Mouse (Mus musculus) forebrain, embryonic 16.5 days (tissue): ENCODE data around the gene 1110059E24Rik. TPM values are rescaled to one million over a fixed set of nuclear protein-coding genes. Genes with fewer than 3 reads are reported as not detected.
A peak's percentile ranks its signal among the peaks of the same experiment; 100 is the strongest.

Experiments used
- ATAC-seq: fragments of 200-750 bp; cut with Nextera tagmentation; 2 replicates; pipeline ENCODE4 v1.8.0; 2017; ENCODE audit warnings: mild to moderate bottlenecking, moderate library complexity
- H3K27ac ChIP-seq: fragments of 300-500 bp; sonication (generic); 2 replicates; pipeline ENCODE4 v1.5.1; 2014; ENCODE audit warnings: low read length, control low read depth
- H3K27me3 ChIP-seq: fragments of 300-500 bp; sonication (generic); replicated peaks from 2 replicates; pipeline ENCODE4 v1.6.1; 2014; ENCODE audit warnings: low read length; ENCODE audit not compliant: control insufficient read depth, insufficient read depth
- H3K36me3 ChIP-seq: fragments of 300-500 bp; sonication (generic); 2 replicates; pipeline ENCODE4 v1.6.1; 2014; ENCODE audit not compliant: control insufficient read depth, insufficient read depth
- H3K4me1 ChIP-seq: fragments of 300-500 bp; sonication (generic); replicated peaks from 2 replicates; pipeline ENCODE4 v1.6.1; 2014; ENCODE audit warnings: low read length; ENCODE audit not compliant: control insufficient read depth, insufficient read depth
- H3K4me2 ChIP-seq: fragments of 300-500 bp; sonication (generic); 2 replicates; pipeline ENCODE4 v1.6.1; 2014; ENCODE audit warnings: mild to moderate bottlenecking, low read length, control low read depth
- H3K4me3 ChIP-seq: fragments of 300-500 bp; sonication (generic); replicated peaks from 2 replicates; pipeline ENCODE4 v1.5.1; 2014; ENCODE audit warnings: mild to moderate bottlenecking, low read length, control low read depth
- H3K9ac ChIP-seq: fragments of 300-500 bp; sonication (generic); replicated peaks from 2 replicates; pipeline ENCODE4 v1.6.1; 2014; ENCODE audit warnings: low read depth, low read length, control low read depth
- H3K9me3 ChIP-seq: fragments of 300-500 bp; sonication (generic); 2 replicates; pipeline ENCODE4 v1.6.1; 2016; ENCODE audit warnings: low read length; ENCODE audit not compliant: control insufficient read depth
- WGBS: fragments of 180-500 bp; shearing (Covaris S2); extraction: QIAGEN DNeasy Blood & Tissue Kit; methylation state at CpG from one replicate; pipeline ENCODE4 v1.1.7; 2014; 5-methylcytosine and 5-hydroxymethylcytosine counted together
- polyA plus RNA-seq: library from polyadenylated mRNA; unstranded; fragments of >200 nt; fragmentation: Nextera tagmentation; extraction: Ambion mirVana; gene quantifications from 2 replicates; pipeline ENCODE4 v1.2.1, GENCODE M21; 2015

1110059E24Rik gene
- polyA plus RNA-seq, 1 experiment from 2014 or later: 58.3 TPM

DNA sequence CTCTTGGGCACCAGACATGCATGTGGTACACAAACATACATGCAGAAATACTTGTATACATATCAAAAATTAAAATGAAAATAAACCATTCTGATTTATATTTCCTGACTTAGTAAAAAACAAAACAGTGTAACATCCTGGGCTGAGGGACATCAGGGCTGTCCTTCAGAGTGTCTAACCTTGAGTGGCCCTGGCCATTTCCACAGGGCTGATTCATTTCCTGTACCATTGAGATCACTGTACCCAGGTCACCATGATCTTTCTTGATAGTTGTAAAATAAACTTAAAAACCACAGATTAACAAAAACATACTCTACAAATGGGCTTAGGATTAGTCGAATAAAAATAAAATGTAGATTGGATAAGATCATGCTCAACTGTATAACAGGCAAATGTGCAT lies 66.2 kb downstream of the 1110059E24Rik start:
- 94% methylated on average over 1 of the region's 1 CpGs for WGBS
- ATAC-seq: no peak
- H3K4me3 ChIP-seq: no peak overlapping the region
- no peaks in the 10 kb centered on the region for H3K36me3 ChIP-seq
- no peak overlapping the region for H3K9ac ChIP-seq
- H3K4me2 ChIP-seq: no peak overlapping the region
- no peak overlapping the region for H3K27ac ChIP-seq
- no peaks in the 10 kb centered on the region for H3K9me3 ChIP-seq
- no peaks in the 10 kb centered on the region for H3K27me3 ChIP-seq
- H3K4me1 ChIP-seq: no peaks in the 10 kb centered on the region

- Histone ChIP-seq H3K9me3 (no peaks in the 10 kb centered on the region), H3K4me3 (no peak overlapping the region), H3K4me1 (no peaks in the 10 kb centered on the region), H3K27me3 (no peaks in the 10 kb centered on the region), H3K36me3 (no peaks in the 10 kb centered on the region), H3K9ac (no peak overlapping the region), H3K4me2 (no peak overlapping the region), H3K27ac (no peak overlapping the region)
- 88% methylated on average over 2 of the region's 2 CpGs for WGBS
- no peak for ATAC-seq
Measured at GRCm38 (mm10) chr19:21585868-21586267, 66.9 kb downstream of the 1110059E24Rik start.

- H3K4me2 ChIP-seq: no peak overlapping the region
- no peak overlapping the region for H3K4me3 ChIP-seq
- H3K27me3 ChIP-seq: no peaks in the 10 kb centered on the region
- no peaks in the 10 kb centered on the region for H3K4me1 ChIP-seq
- ATAC-seq: no peak
- no peaks in the 10 kb centered on the region for H3K9me3 ChIP-seq
- no peak overlapping the region for H3K27ac ChIP-seq
- 86% methylated on average over 5 of the region's 5 CpGs for WGBS
- no peaks in the 10 kb centered on the region for H3K36me3 ChIP-seq
- no peak overlapping the region for H3K9ac ChIP-seq
Measured at GRCm38 (mm10) chr19:21583986-21584385, 68.8 kb downstream of the 1110059E24Rik start.

DNA sequence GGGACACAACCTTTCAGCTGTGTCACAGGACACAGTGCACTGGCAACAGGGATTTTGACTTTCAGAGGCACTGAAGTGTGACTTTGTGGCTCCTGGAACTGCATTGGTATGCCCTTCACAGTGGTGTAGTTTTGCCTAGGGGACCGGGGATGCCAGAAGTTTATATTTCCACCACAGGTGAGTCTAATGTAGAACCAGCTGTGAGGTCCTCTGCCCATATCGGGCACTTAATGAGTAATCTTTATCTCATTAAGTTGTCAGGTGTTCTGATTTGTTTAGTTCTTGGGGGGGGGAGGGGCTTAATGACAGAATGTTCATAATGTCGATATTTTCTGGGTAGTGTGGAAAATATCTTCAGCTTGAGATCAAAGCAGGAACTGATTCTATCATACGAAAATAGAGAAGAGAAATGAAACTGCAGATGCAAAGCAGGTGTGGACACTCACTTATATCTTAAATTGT lies 69.2 kb downstream of the 1110059E24Rik start:
- Histone ChIP-seq H3K27me3 (no peaks in the 10 kb centered on the region), H3K4me3 (no peak overlapping the region), H3K4me1 (no peaks in the 10 kb centered on the region), H3K9me3 (no peaks in the 10 kb centered on the region), H3K36me3 (no peaks in the 10 kb centered on the region), H3K27ac (no peak overlapping the region), H3K9ac (no peak overlapping the region), H3K4me2 (no peak overlapping the region)
- 96% methylated on average over 4 of the region's 4 CpGs for WGBS
- ATAC-seq: no peak

DNA sequence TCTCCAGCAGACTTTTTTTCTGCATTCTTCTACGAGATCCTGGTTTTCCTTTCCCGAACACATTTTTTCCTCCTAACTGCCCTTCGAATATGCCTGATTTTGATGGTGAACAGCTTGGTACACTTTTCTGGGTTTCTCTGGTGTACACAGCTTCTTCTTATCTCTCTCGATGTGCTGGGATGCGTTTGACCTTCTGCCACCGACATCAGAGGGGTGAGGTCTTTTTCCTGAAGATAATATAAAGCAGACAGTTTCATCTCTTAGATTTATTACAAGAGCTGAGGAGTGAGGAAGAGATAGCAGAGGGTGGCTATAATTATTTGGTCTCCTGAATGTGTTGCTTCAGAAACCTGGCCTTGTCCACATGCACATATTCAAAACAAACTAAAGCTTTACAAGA lies 71.4 kb downstream of the 1110059E24Rik start:
- no peak for ATAC-seq
- H3K4me1 ChIP-seq: no peaks in the 10 kb centered on the region
- no peak overlapping the region for H3K27ac ChIP-seq
- WGBS: 89% methylated on average over 6 of the region's 6 CpGs
- H3K4me2 ChIP-seq: no peak overlapping the region
- no peaks in the 10 kb centered on the region for H3K36me3 ChIP-seq
- no peaks in the 10 kb centered on the region for H3K27me3 ChIP-seq
- no peaks in the 10 kb centered on the region for H3K9me3 ChIP-seq
- H3K4me3 ChIP-seq: no peak overlapping the region
- H3K9ac ChIP-seq: no peak overlapping the region

- Histone ChIP-seq H3K9me3 (no peaks in the 10 kb centered on the region), H3K4me2 (no peak overlapping the region), H3K36me3 (no peaks in the 10 kb centered on the region), H3K4me3 (no peak overlapping the region), H3K27me3 (no peaks in the 10 kb centered on the region), H3K9ac (no peak overlapping the region), H3K4me1 (no peaks in the 10 kb centered on the region), H3K27ac (no peak overlapping the region)
- ATAC-seq: no peak
- 92% methylated on average over 3 of the region's 3 CpGs for WGBS
Measured at GRCm38 (mm10) chr19:21579896-21580295, 72.9 kb downstream of the 1110059E24Rik start.

- ATAC-seq: no peak
- Histone ChIP-seq H3K9ac (no peak overlapping the region), H3K4me1 (no peaks in the 10 kb centered on the region), H3K27me3 (no peaks in the 10 kb centered on the region), H3K27ac (no peak overlapping the region), H3K9me3 (no peaks in the 10 kb centered on the region), H3K36me3 (no peaks in the 10 kb centered on the region), H3K4me2 (no peak overlapping the region), H3K4me3 (no peak overlapping the region)
- 75% methylated on average over 3 of the region's 3 CpGs for WGBS
Measured at GRCm38 (mm10) chr19:21577443-21577842, 75.3 kb downstream of the 1110059E24Rik start.

DNA sequence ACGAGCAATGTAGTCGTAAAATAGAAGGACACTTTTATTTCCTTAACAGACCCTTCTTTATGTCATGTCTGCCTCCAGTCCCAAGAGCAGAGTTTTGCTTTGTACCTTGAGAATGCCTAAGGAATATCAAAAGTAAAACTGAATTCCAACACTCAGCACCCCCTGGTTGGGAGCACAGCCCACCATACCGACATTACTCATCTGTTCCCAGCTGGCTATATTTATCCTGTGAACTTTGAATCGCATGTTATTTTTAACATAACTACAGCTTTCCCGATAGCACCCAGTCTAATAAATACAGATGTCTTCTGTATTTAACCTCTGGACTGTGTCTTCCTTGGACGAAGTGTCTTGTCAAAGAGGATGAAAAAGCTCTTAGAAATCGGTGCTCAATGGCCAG lies 80.8 kb downstream of the 1110059E24Rik start:
- H3K4me1 ChIP-seq: no peaks in the 10 kb centered on the region
- no peak overlapping the region for H3K4me3 ChIP-seq
- H3K9me3 ChIP-seq: no peaks in the 10 kb centered on the region
- no peaks in the 10 kb centered on the region for H3K36me3 ChIP-seq
- H3K27me3 ChIP-seq: no peaks in the 10 kb centered on the region
- ATAC-seq: no peak
- WGBS: 82% methylated on average over 7 of the region's 7 CpGs
- no peak overlapping the region for H3K27ac ChIP-seq
- no peak overlapping the region for H3K9ac ChIP-seq
- no peak overlapping the region for H3K4me2 ChIP-seq

DNA sequence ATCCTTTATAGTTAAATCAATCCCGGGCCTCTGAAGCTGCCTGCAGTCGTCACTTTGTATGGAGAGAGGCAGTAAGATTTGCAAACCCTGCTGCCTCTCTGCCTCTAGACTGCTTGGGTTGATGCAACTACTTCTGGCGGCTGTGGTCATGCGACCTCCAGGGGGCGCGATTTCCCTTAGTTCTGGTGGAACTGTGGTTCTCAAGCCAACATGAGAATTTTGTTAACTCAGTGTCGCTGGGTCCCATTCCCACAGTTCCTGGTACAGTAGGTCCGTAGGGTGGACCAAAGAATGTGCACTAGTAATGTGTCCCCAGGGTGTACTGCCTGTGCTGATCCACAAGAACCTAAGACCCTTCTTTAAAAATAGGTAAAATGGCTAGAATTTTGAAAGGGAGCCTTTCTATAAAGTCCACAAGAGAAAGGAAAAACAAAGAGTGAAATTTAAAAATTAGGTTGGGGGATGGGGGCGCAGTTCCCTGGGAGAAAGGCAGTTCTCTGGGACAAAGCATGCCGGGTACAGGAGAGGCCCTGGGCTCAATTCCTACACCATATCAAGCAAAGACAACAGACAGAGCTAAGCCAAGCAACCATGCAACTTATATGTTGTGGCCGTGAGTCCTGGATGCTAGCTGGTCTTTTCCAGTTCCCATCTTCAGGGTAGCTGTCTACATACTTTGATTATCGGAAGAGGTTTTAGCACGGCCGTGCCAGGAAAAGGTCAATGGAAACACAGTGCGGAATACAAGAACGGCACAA lies 81.4 kb downstream of the 1110059E24Rik start:
- H3K9me3 ChIP-seq: no peaks in the 10 kb centered on the region
- peak; percentile 73 for ATAC-seq
- no peaks in the 10 kb centered on the region for H3K36me3 ChIP-seq
- no peak overlapping the region for H3K27ac ChIP-seq
- 48% methylated on average over 16 of the region's 16 CpGs for WGBS
- no peaks in the 10 kb centered on the region for H3K4me1 ChIP-seq
- no peaks in the 10 kb centered on the region for H3K27me3 ChIP-seq
- H3K9ac ChIP-seq: no peak overlapping the region
- H3K4me2 ChIP-seq: no peak overlapping the region
- no peak overlapping the region for H3K4me3 ChIP-seq

DNA sequence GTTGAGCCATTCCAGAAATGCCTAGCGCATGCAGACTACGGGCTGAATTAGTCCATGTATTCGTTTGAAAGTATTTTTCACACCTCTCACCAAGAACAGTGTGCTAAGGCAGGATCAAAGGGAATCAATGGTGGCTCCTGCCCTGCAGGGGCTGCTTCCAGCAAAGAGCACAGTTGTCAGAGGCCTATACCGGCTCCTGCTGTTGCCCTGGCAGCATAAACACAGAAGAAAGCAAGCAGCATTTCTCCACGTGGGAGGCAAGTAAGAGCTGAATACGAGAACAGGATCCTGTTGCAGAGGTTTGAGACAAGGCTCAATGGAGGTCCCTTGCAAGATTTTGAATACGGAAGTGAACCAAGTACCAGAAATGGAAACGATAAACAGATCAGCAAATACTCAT lies 82.0 kb downstream of the 1110059E24Rik start:
- Histone ChIP-seq H3K4me2 (no peak overlapping the region), H3K27ac (no peak overlapping the region), H3K9me3 (no peaks in the 10 kb centered on the region), H3K9ac (no peak overlapping the region), H3K4me1 (no peaks in the 10 kb centered on the region), H3K36me3 (no peaks in the 10 kb centered on the region), H3K4me3 (no peak overlapping the region), H3K27me3 (no peaks in the 10 kb centered on the region)
- WGBS: 40% methylated on average over 8 of the region's 8 CpGs
- peak; percentile 36 for ATAC-seq
